Mouse (Mus musculus): ENCODE data around the gene Oxct2b.

- no peak for TF ChIP-seq CTCF (IDR thresholded peaks at IDR 0.05; ENCODE audit: insufficient read depth, low read length)
- no peak for TF ChIP-seq POLR2A (IDR thresholded peaks at IDR 0.05; ENCODE audit: borderline replicate concordance, extremely low read depth, low read depth, low read length)
Observed at GRCm38 (mm10) chr4:123137551-123137950, 21.5 kb downstream of the Oxct2b start.

All from lung, adult 2 months (tissue).